Mouse (Mus musculus) embryonic facial prominence, embryonic 13.5 days (tissue): ENCODE results near the gene Idi1. TPM values are rescaled to one million over a fixed set of nuclear protein-coding genes. Genes with fewer than 3 reads are reported as not detected.
"Not testable (repeated sequence)": the region's sequence is repeated elsewhere in the genome, so short reads cannot be mapped to it uniquely, and the experiment has no call there.

Experiments
- ATAC-seq: fragments of 200-750 bp; cut with Nextera tagmentation; 2 replicates; pipeline ENCODE4 v1.8.0; 2017; ENCODE audit warnings: low read depth; ENCODE audit not compliant: insufficient number of reproducible peaks, insufficient read depth, low FRiP score, low TSS enrichment
- H3K27ac ChIP-seq: fragments of 300-500 bp; sonication (generic); 2 replicates; pipeline ENCODE4 v1.5.1; 2015; ENCODE audit warnings: moderate library complexity, mild to moderate bottlenecking, inconsistent platforms
- H3K27me3 ChIP-seq: fragments of 300-500 bp; sonication (generic); 2 replicates; pipeline ENCODE4 v1.6.1; 2015; ENCODE audit warnings: mild to moderate bottlenecking, inconsistent platforms
- H3K36me3 ChIP-seq: fragments of 300-500 bp; sonication (generic); 2 replicates; pipeline ENCODE4 v1.6.1; 2015; ENCODE audit warnings: mild to moderate bottlenecking, inconsistent platforms
- H3K4me1 ChIP-seq: fragments of 300-500 bp; sonication (generic); 2 replicates; pipeline ENCODE4 v1.6.1; 2015; ENCODE audit warnings: inconsistent platforms
- H3K4me2 ChIP-seq: fragments of 300-500 bp; sonication (generic); 2 replicates; pipeline ENCODE4 v1.6.1; 2015; ENCODE audit warnings: moderate library complexity, mild to moderate bottlenecking, inconsistent platforms
- H3K4me3 ChIP-seq: fragments of 300-500 bp; sonication (generic); 2 replicates; pipeline ENCODE4 v1.5.1; 2015; ENCODE audit warnings: mild to moderate bottlenecking, inconsistent platforms
- H3K9ac ChIP-seq: fragments of 300-500 bp; sonication (generic); 2 replicates; pipeline ENCODE4 v1.6.1; 2015; ENCODE audit warnings: mild to moderate bottlenecking, inconsistent platforms
- H3K9me3 ChIP-seq: fragments of 300-500 bp; sonication (generic); 2 replicates; pipeline ENCODE4 v1.6.1; 2016; ENCODE audit warnings: inconsistent platforms
- WGBS: fragments of 180-500 bp; shearing (Covaris S2); methylation state at CpG from one replicate; pipeline ENCODE4 v1.1.7; 2015; ENCODE audit warnings: mixed read lengths; 5-methylcytosine and 5-hydroxymethylcytosine counted together
- polyA plus RNA-seq: library from polyadenylated mRNA; unstranded; fragments of >200 nt; fragmentation: Nextera tagmentation; extraction: Ambion mirVana; gene quantifications from 2 replicates; pipeline ENCODE4 v1.2.1, GENCODE M21; 2015

Gene Idi1
- polyA plus RNA-seq, 1 experiment from 2014 or later, result 58.8 TPM

- Histone ChIP-seq H3K27ac (no peak overlapping the region), H3K27me3 (no peaks in the 10 kb centered on the region), H3K36me3 (peaks cover 37% of the 10 kb centered on the region), H3K9ac (no peak overlapping the region), H3K4me1 (no peaks in the 10 kb centered on the region), H3K4me2 (no peak overlapping the region), H3K4me3 (no peak overlapping the region), H3K9me3 (no peaks in the 10 kb centered on the region)
- WGBS, result 93% methylated on average over 9 of the region's 9 CpGs
- ATAC-seq, result no peak
Observed at GRCm38 (mm10) chr13:8860861-8861260, 24.4 kb upstream of the Idi1 start.

DNA sequence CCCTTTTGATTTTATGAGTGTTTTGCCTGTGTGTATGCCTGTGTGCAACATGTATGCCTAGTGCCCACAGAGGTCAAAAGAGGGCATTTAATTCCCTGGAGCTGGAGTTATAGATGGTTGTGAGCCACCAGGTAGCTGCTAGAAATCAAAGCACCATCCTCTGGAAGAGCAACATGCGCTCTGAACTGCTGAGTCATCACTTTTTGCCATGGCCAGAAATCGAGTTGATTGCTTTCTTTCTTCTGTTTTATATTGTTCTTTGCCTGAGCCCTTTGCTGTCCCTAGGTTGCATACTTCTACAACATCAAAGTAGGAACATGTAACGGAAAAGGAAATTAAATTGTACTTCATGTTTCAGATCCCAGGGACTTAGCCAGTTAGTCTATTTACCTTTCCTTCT lies 20.3 kb upstream of the Idi1 start:
- no peak overlapping the region for H3K9ac ChIP-seq
- H3K27me3 ChIP-seq, result no peaks in the 10 kb centered on the region
- no peaks in the 10 kb centered on the region for H3K9me3 ChIP-seq
- WGBS, result 84% methylated on average over 3 of the region's 3 CpGs
- peaks cover 15% of the 10 kb centered on the region for H3K36me3 ChIP-seq
- no peak overlapping the region for H3K4me3 ChIP-seq
- no peak overlapping the region for H3K27ac ChIP-seq
- ATAC-seq, result no peak
- H3K4me2 ChIP-seq, result no peak overlapping the region
- peaks cover 7% of the 10 kb centered on the region for H3K4me1 ChIP-seq

DNA sequence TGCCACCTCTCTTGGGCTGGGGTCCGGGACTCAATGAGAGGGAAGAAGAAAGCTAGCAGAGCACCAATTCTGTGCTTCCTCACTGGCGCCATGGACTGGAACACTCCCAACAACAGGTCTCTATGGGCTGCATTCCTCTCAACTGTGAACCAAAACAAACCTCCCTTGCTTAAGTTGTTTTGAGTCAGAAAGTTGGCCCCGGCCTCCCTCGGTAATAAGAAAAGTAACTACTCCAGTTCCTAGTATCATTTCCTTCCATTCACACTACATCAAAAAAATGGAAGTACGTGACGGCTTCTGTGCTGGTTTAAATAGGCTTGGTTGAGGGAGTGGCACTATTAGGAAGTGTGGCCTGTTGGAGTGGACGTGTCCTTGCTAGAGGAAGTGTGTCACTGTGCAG lies 18.7 kb upstream of the Idi1 start:
- no peak overlapping the region for H3K9ac ChIP-seq
- peaks cover 5% of the 10 kb centered on the region; the same call in 1 of the 2 replicates for H3K36me3 ChIP-seq
- H3K4me2 ChIP-seq, result no peak overlapping the region
- H3K27me3 ChIP-seq, result no peaks in the 10 kb centered on the region
- ATAC-seq, result no peak
- H3K4me1 ChIP-seq, result peaks cover 8% of the 10 kb centered on the region
- no peak overlapping the region for H3K4me3 ChIP-seq
- no peak overlapping the region for H3K27ac ChIP-seq
- WGBS, result 87% methylated on average over 7 of the region's 7 CpGs
- no peaks in the 10 kb centered on the region for H3K9me3 ChIP-seq

DNA sequence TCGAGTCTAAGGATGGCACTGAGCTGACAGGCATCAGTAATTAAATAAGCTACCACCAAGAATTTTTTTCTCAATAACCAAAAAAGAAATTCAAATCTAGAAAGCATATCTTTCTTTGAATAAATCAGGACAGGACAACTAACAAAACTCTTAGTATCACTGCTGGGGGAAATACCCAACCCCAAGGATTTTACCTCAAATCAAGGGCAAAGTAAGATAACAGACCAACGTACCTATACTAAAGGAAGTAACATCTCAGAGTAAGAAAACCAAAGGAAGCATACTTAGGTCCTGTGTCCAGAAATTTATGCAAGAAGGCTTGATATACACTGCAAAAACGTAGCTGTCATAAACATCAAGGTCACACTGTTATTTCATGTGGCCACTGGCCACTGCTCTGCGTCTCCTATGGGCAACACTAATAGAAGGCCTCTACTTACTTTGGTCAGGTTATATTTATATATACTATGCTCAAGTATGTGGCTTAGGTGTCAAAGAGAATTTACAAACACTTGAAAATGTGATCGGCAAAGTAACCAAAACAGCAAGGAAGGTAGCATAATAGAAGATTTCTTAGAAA lies 15.6 kb upstream of the Idi1 start:
- Histone ChIP-seq H3K36me3 (peaks cover 4% of the 10 kb centered on the region; the same call in 1 of the 2 replicates), H3K4me3 (peak overlapping the region; percentile 83), H3K4me2 (peak overlapping the region; percentile 82), H3K27ac (no peak overlapping the region), H3K9ac (peak overlapping the region; percentile 85), H3K9me3 (no peaks in the 10 kb centered on the region), H3K27me3 (no peaks in the 10 kb centered on the region), H3K4me1 (peaks cover 8% of the 10 kb centered on the region)
- ATAC-seq, result no peak
- WGBS, result 69% methylated on average over 5 of the region's 5 CpGs

GRCm38 (mm10) chr13:8870160-8870509 lies 15.2 kb upstream of the Idi1 start:
- ATAC-seq, result no peak
- Histone ChIP-seq H3K27ac (peak overlapping the region; percentile 98; the same call in 1 of the 2 replicates), H3K4me2 (peak overlapping the region; percentile 82), H3K36me3 (no peaks in the 10 kb centered on the region), H3K4me1 (peaks cover 8% of the 10 kb centered on the region), H3K9me3 (no peaks in the 10 kb centered on the region), H3K4me3 (peak overlapping the region; percentile 83), H3K27me3 (no peaks in the 10 kb centered on the region), H3K9ac (peak overlapping the region; percentile 85)
- 5% methylated on average over 9 of the region's 9 CpGs for WGBS

DNA sequence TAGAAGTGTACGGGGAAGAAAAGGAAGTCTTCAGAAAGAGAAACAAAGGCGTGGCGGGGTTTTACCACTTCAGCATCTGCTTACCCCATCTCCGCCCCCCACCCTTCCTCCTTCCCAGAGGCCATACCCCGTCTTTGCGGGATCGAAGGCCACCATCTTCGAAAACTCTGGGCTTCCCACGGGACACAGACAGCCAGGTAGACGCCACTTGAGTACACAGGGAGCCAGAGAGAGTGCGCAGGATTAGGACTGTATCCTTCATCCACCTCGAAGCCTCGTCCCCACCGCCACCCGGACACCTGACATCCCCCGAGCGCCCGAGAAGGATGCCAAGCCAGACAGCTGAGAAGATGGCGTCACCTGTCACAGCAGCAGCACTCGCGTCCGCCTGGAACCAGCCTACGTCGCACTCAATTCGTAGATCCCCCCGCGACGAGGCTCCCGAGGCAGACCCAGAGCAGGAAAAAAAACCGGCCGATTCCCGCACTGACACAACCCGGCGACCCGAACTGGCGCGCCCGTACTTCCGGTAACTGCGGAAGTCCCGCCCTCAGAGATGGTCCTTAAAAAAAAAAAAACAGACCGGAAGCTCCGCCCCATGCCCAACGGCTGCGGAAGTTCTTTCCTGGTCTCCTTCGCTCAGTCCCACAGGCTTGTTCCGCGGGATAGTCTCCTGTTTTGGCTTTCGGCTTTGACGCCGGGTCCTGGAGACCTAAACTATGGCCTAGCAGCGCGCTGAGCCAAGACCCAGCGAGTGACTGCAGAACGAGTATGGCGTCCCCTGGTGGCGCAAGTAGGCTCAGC lies 14.6 kb upstream of the Idi1 start:
- Histone ChIP-seq H3K4me2 (peak overlapping the region; percentile 82), H3K9me3 (no peaks in the 10 kb centered on the region), H3K36me3 (no peaks in the 10 kb centered on the region), H3K4me1 (peaks cover 8% of the 10 kb centered on the region), H3K27me3 (no peaks in the 10 kb centered on the region), H3K27ac (peak overlapping the region; percentile 98), H3K4me3 (peak overlapping the region; percentile 83), H3K9ac (peak overlapping the region; percentile 85)
- peak; percentile 87 for ATAC-seq
- under 1% methylated on average over 57 of the region's 57 CpGs for WGBS

- Histone ChIP-seq H3K36me3 (no peaks in the 10 kb centered on the region), H3K4me3 (peak within 1 kb of the TSS; percentile 83), H3K4me2 (peak within 1 kb of the TSS; percentile 82), H3K27ac (peak within 1 kb of the TSS; percentile 98), H3K9me3 (no peaks in the 10 kb centered on the region), H3K27me3 (no peaks in the 10 kb centered on the region), H3K9ac (peak within 1 kb of the TSS; percentile 85), H3K4me1 (peaks cover 8% of the 10 kb centered on the region)
- ATAC-seq, result no peak
- under 1% methylated on average over 18 of the region's 18 CpGs for WGBS
Observed at GRCm38 (mm10) chr13:8871314-8871962, 13.9 kb upstream of the Idi1 start, which contains the start of gene Wdr37. Gene Wdr37, minus strand, starts transcription at chr13:8871909.

GRCm38 (mm10) chr13:8873776-8874175 lies 11.5 kb upstream of the Idi1 start:
- no peaks in the 10 kb centered on the region for H3K27me3 ChIP-seq
- no peak overlapping the region for H3K4me3 ChIP-seq
- no peak for ATAC-seq
- H3K9me3 ChIP-seq, result no peaks in the 10 kb centered on the region
- peaks cover 8% of the 10 kb centered on the region for H3K4me1 ChIP-seq
- no peaks in the 10 kb centered on the region for H3K36me3 ChIP-seq
- H3K4me2 ChIP-seq, result no peak overlapping the region
- no peak overlapping the region for H3K9ac ChIP-seq
- H3K27ac ChIP-seq, result no peak overlapping the region
- WGBS, result 88% methylated on average over 1 of the region's 1 CpGs

- no peak overlapping the region for H3K4me3 ChIP-seq
- H3K9me3 ChIP-seq, result no peaks in the 10 kb centered on the region
- 74% methylated on average over 3 of the region's 3 CpGs for WGBS
- ATAC-seq, result no peak
- H3K36me3 ChIP-seq, result no peaks in the 10 kb centered on the region
- H3K4me1 ChIP-seq, result no peaks in the 10 kb centered on the region
- no peak overlapping the region for H3K9ac ChIP-seq
- no peak overlapping the region for H3K27ac ChIP-seq
- H3K4me2 ChIP-seq, result no peak overlapping the region
- H3K27me3 ChIP-seq, result no peaks in the 10 kb centered on the region
Observed at GRCm38 (mm10) chr13:8881611-8882010, 3.7 kb upstream of the Idi1 start.

- WGBS, result 73% methylated on average over 5 of the region's 5 CpGs
- not testable (repeated sequence) for H3K9me3 ChIP-seq, H3K9ac ChIP-seq, H3K27ac ChIP-seq, H3K27me3 ChIP-seq, H3K4me2 ChIP-seq, H3K4me1 ChIP-seq, H3K36me3 ChIP-seq, H3K4me3 ChIP-seq, ATAC-seq
Observed at GRCm38 (mm10) chr13:8883870-8884269, 1.4 kb upstream of the Idi1 start.

DNA sequence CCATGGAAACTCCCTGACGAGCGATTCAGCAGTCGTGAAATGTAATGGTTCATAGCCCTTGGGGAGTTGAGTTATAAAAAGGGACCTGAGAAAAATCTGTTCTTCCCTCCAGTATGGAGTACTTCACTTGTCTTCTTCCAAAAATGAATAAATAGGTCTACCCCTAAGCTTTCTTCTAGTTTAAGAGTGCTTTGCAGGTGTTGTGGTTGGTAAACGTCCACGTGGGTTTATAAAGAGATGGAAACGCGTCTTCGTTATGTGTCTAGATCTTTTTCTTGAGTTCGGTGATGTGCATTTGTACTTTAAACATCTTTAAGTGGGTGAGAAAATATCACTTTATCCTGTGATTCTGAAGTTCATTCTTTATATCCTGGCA lies 872 bp downstream of the Idi1 start:
- Histone ChIP-seq H3K9ac (peak overlapping the region; percentile 75), H3K27me3 (no peaks in the 10 kb centered on the region), H3K9me3 (no peaks in the 10 kb centered on the region), H3K4me2 (peak overlapping the region; percentile 68), H3K36me3 (peaks cover 16% of the 10 kb centered on the region), H3K4me3 (peak overlapping the region; percentile 77), H3K4me1 (peaks cover 6% of the 10 kb centered on the region), H3K27ac (peak overlapping the region; percentile 92)
- WGBS, result 4% methylated on average over 9 of the region's 9 CpGs
- ATAC-seq, result no peak

- no peak overlapping the region for H3K4me2 ChIP-seq
- H3K4me1 ChIP-seq, result peaks cover 6% of the 10 kb centered on the region
- no peaks in the 10 kb centered on the region for H3K27me3 ChIP-seq
- H3K9me3 ChIP-seq, result no peaks in the 10 kb centered on the region
- no peak overlapping the region for H3K9ac ChIP-seq
- ATAC-seq, result no peak
- no peak overlapping the region for H3K27ac ChIP-seq
- peaks cover 25% of the 10 kb centered on the region for H3K36me3 ChIP-seq
- WGBS, result 92% methylated on average over 1 of the region's 1 CpGs
- H3K4me3 ChIP-seq, result no peak overlapping the region
Observed at GRCm38 (mm10) chr13:8888603-8889002, 3.3 kb downstream of the Idi1 start.
